Mouse (Mus musculus): Measurements from ENCODE around the gene Git2. TPM values are rescaled to one million over a fixed set of nuclear protein-coding genes. Genes with fewer than 3 reads are reported as not detected.
A peak's percentile ranks its signal among the peaks of the same experiment; 100 is the strongest.

The Git2 gene
- total and polyA plus RNA-seq, 3 experiments, result 104 to 227 (median 201) TPM

DNA sequence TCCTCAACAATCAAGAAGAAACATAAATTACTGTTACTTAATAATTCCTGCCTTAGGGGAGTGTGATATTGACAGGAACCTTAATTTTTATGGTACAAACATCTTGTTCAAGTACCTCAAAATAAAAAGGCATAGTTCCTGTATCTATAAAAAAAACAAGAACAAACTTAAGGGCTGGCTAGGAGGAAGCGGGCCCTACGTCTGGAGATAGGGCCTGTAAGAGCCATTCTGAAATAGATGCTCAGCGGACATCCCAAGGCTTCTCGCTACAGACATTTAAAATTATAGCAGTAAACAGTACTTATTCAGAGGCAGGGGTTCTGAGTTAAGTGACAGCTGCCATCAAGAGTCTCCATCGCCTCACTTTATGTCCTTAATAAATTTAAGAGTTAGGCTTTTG, 27.8 kb downstream of the Git2 start:
- no peak for ATAC-seq (ENCODE audit: extremely low read depth, insufficient number of reproducible peaks, low FRiP score, poor library complexity, severe bottlenecking)
- no peaks in the 10 kb centered on the region for H3K9me3 ChIP-seq (replicated peaks)
- H3K36me3 ChIP-seq (replicated peaks), result peaks cover 99% of the 10 kb centered on the region
- DNase-seq (ENCODE audit: low spot score), result no peak
- TF ChIP-seq GATA2 (IDR thresholded peaks at IDR 0.05; ENCODE audit: borderline replicate concordance, low read depth, low read length), result no peak
- TF ChIP-seq CTCF (IDR thresholded peaks at IDR 0.05; ENCODE audit: low read depth, low read length), result no peak
- TF ChIP-seq GATA1 (IDR thresholded peaks at IDR 0.05; ENCODE audit: borderline replicate concordance, low read length), result no peak
- TF ChIP-seq TAL1 (conservative IDR thresholded peaks at IDR 0.05; ENCODE audit: low read depth, low read length), result no peak
- no peak for TF ChIP-seq POLR2AphosphoS5 (IDR thresholded peaks at IDR 0.05; ENCODE audit: insufficient replicate concordance, low read depth, low read length)
- H3K4me1 ChIP-seq (ENCODE audit: insufficient read depth, low read depth, low read length), result peaks cover 12% of the 10 kb centered on the region
- H3K4me3 ChIP-seq (ENCODE audit: low read depth, low read length), result no peak overlapping the region
- H3K27me3 ChIP-seq (ENCODE audit: insufficient read depth, low read length), result no peaks in the 10 kb centered on the region

DNA sequence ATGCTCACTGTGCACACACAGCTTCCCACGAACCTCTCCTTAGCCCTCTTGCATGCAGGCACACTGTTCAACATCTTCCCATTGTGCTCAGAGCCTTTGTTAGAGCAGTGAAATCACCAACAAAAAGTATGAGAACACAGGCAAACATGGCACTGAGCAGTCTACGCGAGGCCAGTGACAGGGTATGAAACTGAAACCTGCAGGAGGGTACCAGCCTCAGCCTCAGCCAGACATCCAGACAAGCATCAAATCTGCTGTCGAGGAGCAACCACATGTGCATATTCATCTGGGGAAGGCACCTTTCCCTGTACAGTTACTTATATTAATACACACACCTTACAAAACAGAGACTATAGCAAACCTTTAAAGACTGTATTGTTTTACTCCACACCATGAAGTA, 28.4 kb downstream of the Git2 start:
- Histone ChIP-seq H3K4me3 (ENCODE audit: low read depth, low read length) (no peak overlapping the region), H3K9me3 (replicated peaks) (no peaks in the 10 kb centered on the region), H3K4me1 (ENCODE audit: insufficient read depth, low read depth, low read length) (peaks cover 12% of the 10 kb centered on the region), H3K27me3 (ENCODE audit: insufficient read depth, low read length) (no peaks in the 10 kb centered on the region), H3K36me3 (replicated peaks) (peaks cover 99% of the 10 kb centered on the region)
- no peak for TF ChIP-seq CTCF (IDR thresholded peaks at IDR 0.05; ENCODE audit: low read depth, low read length)
- ATAC-seq (ENCODE audit: extremely low read depth, insufficient number of reproducible peaks, low FRiP score, poor library complexity, severe bottlenecking) (no peak), DNase-seq (ENCODE audit: low spot score) (no peak)

- no peak for TF ChIP-seq CTCF (IDR thresholded peaks at IDR 0.05; ENCODE audit: low read depth, low read length)
- ATAC-seq (ENCODE audit: extremely low read depth, insufficient number of reproducible peaks, low FRiP score, poor library complexity, severe bottlenecking), result no peak
- Histone ChIP-seq H3K9me3 (replicated peaks) (no peaks in the 10 kb centered on the region), H3K4me1 (ENCODE audit: insufficient read depth, low read depth, low read length) (peaks cover 12% of the 10 kb centered on the region), H3K36me3 (replicated peaks) (peaks cover 97% of the 10 kb centered on the region), H3K27me3 (ENCODE audit: insufficient read depth, low read length) (no peaks in the 10 kb centered on the region), H3K4me3 (ENCODE audit: low read depth, low read length) (no peak overlapping the region)
- peak; percentile 52 for DNase-seq (ENCODE audit: low spot score)
Observed at GRCm38 (mm10) chr5:114745581-114745980, 29.7 kb downstream of the Git2 start.

DNA sequence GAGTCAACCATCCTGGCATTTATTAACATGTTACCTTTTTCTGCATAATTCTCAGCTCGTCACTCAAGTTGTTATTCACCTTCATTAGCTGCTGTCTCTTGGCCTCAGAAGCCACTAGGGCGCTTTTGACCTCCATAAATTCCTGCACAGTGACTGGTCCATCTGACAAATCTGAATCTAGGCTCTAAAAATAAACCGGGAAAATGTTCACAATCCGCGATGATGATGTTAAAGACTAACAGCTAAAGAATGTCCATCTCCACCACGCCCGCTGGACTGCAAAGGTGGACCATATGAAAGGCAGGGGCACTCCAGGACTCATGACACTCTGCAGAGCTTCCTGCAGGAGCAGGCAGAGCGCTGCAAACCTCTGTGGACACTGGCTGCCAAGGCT, 31.6 kb downstream of the Git2 start:
- no peak overlapping the region for H3K4me3 ChIP-seq (ENCODE audit: low read depth, low read length)
- TF ChIP-seq GATA1 (IDR thresholded peaks at IDR 0.05; ENCODE audit: borderline replicate concordance, low read length) (no peak), GATA2 (IDR thresholded peaks at IDR 0.05; ENCODE audit: borderline replicate concordance, low read depth, low read length) (no peak), CTCF (IDR thresholded peaks at IDR 0.05; ENCODE audit: low read depth, low read length) (no peak), TAL1 (conservative IDR thresholded peaks at IDR 0.05; ENCODE audit: low read depth, low read length) (no peak), POLR2AphosphoS5 (IDR thresholded peaks at IDR 0.05; ENCODE audit: insufficient replicate concordance, low read depth, low read length) (no peak)
- H3K27me3 ChIP-seq (ENCODE audit: insufficient read depth, low read length), result no peaks in the 10 kb centered on the region
- H3K4me1 ChIP-seq (ENCODE audit: insufficient read depth, low read depth, low read length), result peaks cover 17% of the 10 kb centered on the region
- peaks cover 97% of the 10 kb centered on the region for H3K36me3 ChIP-seq (replicated peaks)
- DNase-seq (ENCODE audit: low spot score) (no peak), ATAC-seq (ENCODE audit: extremely low read depth, insufficient number of reproducible peaks, low FRiP score, poor library complexity, severe bottlenecking) (no peak)
- no peaks in the 10 kb centered on the region for H3K9me3 ChIP-seq (replicated peaks)

- ATAC-seq (ENCODE audit: extremely low read depth, insufficient number of reproducible peaks, low FRiP score, poor library complexity, severe bottlenecking) (no peak), DNase-seq (ENCODE audit: low spot score) (no peak)
- Histone ChIP-seq H3K4me3 (ENCODE audit: low read depth, low read length) (no peak overlapping the region), H3K4me1 (ENCODE audit: insufficient read depth, low read depth, low read length) (peaks cover 20% of the 10 kb centered on the region), H3K27me3 (ENCODE audit: insufficient read depth, low read length) (no peaks in the 10 kb centered on the region), H3K9me3 (replicated peaks) (no peaks in the 10 kb centered on the region), H3K36me3 (replicated peaks) (peaks cover 97% of the 10 kb centered on the region)
- no peak for TF ChIP-seq GATA1 (IDR thresholded peaks at IDR 0.05; ENCODE audit: borderline replicate concordance, low read length)
- TF ChIP-seq CTCF (IDR thresholded peaks at IDR 0.05; ENCODE audit: low read depth, low read length), result no peak
- no peak for TF ChIP-seq GATA2 (IDR thresholded peaks at IDR 0.05; ENCODE audit: borderline replicate concordance, low read depth, low read length)
- TF ChIP-seq POLR2AphosphoS5 (IDR thresholded peaks at IDR 0.05; ENCODE audit: insufficient replicate concordance, low read depth, low read length), result no peak
- TF ChIP-seq TAL1 (conservative IDR thresholded peaks at IDR 0.05; ENCODE audit: low read depth, low read length), result no peak
Observed at GRCm38 (mm10) chr5:114742998-114743696, 32.2 kb downstream of the Git2 start.

DNA sequence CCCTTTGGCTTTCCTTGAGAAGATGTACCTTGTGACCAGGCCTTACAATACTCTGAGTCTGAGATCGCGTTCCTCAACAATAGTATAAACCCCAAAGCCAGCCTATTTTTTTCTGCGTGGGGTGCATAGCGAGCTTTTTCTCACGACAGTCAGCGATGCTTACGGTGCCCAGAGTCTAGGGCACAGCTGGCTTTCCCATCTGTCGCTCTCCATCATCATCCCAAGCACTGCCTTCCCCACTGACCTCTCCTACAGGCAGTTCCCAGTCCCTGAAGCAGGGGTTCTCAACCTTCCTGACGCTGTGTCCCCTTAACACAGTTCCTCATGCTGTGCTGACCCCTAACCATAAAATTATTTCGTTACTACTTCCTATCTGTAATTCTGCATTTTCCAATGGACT, 32.7 kb downstream of the Git2 start:
- Histone ChIP-seq H3K4me3 (ENCODE audit: low read depth, low read length) (no peak overlapping the region), H3K36me3 (replicated peaks) (peaks cover 97% of the 10 kb centered on the region), H3K9me3 (replicated peaks) (no peaks in the 10 kb centered on the region), H3K27me3 (ENCODE audit: insufficient read depth, low read length) (no peaks in the 10 kb centered on the region), H3K4me1 (ENCODE audit: insufficient read depth, low read depth, low read length) (peaks cover 21% of the 10 kb centered on the region)
- ATAC-seq (ENCODE audit: extremely low read depth, insufficient number of reproducible peaks, low FRiP score, poor library complexity, severe bottlenecking) (no peak), DNase-seq (ENCODE audit: low spot score) (no peak)
- TF ChIP-seq GATA1 (IDR thresholded peaks at IDR 0.05; ENCODE audit: borderline replicate concordance, low read length), result no peak
- no peak for TF ChIP-seq TAL1 (conservative IDR thresholded peaks at IDR 0.05; ENCODE audit: low read depth, low read length)
- TF ChIP-seq GATA2 (IDR thresholded peaks at IDR 0.05; ENCODE audit: borderline replicate concordance, low read depth, low read length), result no peak
- no peak for TF ChIP-seq CTCF (IDR thresholded peaks at IDR 0.05; ENCODE audit: low read depth, low read length)
- no peak for TF ChIP-seq POLR2AphosphoS5 (IDR thresholded peaks at IDR 0.05; ENCODE audit: insufficient replicate concordance, low read depth, low read length)

DNA sequence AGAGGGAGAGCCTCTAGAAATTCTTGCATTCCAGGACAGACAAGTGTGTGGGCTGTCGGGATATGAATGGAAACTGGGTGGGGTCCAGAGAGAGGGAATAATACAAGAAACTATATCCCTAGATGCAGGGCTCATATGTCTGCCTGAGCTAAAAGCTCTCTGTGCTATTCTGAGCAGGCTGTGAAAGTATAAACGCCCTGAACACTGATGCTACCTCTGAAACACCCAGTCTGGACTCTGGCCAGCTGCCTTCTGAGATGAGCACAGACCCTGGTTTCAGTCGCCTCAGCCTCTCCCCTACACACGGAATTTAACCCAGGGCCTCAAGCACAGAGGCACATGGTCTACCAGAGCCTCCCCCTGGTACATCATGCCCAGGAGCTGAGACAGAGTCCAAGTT, 34.7 kb downstream of the Git2 start:
- Histone ChIP-seq H3K4me3 (ENCODE audit: low read depth, low read length) (no peak overlapping the region), H3K9me3 (replicated peaks) (no peaks in the 10 kb centered on the region), H3K36me3 (replicated peaks) (peaks cover 98% of the 10 kb centered on the region), H3K27me3 (ENCODE audit: insufficient read depth, low read length) (no peaks in the 10 kb centered on the region), H3K4me1 (ENCODE audit: insufficient read depth, low read depth, low read length) (peaks cover 19% of the 10 kb centered on the region; the same call in 1 of the 2 replicates)
- DNase-seq (ENCODE audit: low spot score) (no peak), ATAC-seq (ENCODE audit: extremely low read depth, insufficient number of reproducible peaks, low FRiP score, poor library complexity, severe bottlenecking) (no peak)
- no peak for TF ChIP-seq POLR2AphosphoS5 (IDR thresholded peaks at IDR 0.05; ENCODE audit: insufficient replicate concordance, low read depth, low read length)
- TF ChIP-seq GATA1 (IDR thresholded peaks at IDR 0.05; ENCODE audit: borderline replicate concordance, low read length), result no peak
- no peak for TF ChIP-seq GATA2 (IDR thresholded peaks at IDR 0.05; ENCODE audit: borderline replicate concordance, low read depth, low read length)
- no peak for TF ChIP-seq CTCF (IDR thresholded peaks at IDR 0.05; ENCODE audit: low read depth, low read length)
- TF ChIP-seq TAL1 (conservative IDR thresholded peaks at IDR 0.05; ENCODE audit: low read depth, low read length), result no peak

Data from G1E (cell line).